Mouse (Mus musculus) c-Kit-negative CD71-positive TER-119-positive erythroid progenitor cells, embryonic 14.5 days (primary cell): ENCODE measurements around the gene Smyd2.
A peak's percentile ranks its signal among the peaks of the same experiment; 100 is the strongest.

Experiments
- DNase-seq: peaks from one replicate; pipeline ENCODE4 v3.0.0-alpha.2; 2013; ENCODE audit warnings: low read depth, low spot score

Gene Smyd2

GRCm38 (mm10) chr1:189919756-189920155, 2.4 kb downstream of the Smyd2 start:
- no peak for DNase-seq

GRCm38 (mm10) chr1:189917126-189917500, 5.0 kb downstream of the Smyd2 start:
- no peak for DNase-seq

- DNase-seq, result no peak
Observed at GRCm38 (mm10) chr1:189916422-189917125, 5.6 kb downstream of the Smyd2 start.

- DNase-seq, result no peak
Observed at GRCm38 (mm10) chr1:189913093-189913760, 8.9 kb downstream of the Smyd2 start.

- no peak for DNase-seq
Observed at GRCm38 (mm10) chr1:189910685-189911345, 11.3 kb downstream of the Smyd2 start.

- DNase-seq, result no peak
Observed at GRCm38 (mm10) chr1:189903169-189903568, 19.0 kb downstream of the Smyd2 start.

- no peak for DNase-seq
Observed at GRCm38 (mm10) chr1:189902413-189902812, 19.8 kb downstream of the Smyd2 start.

- DNase-seq, result no peak
Observed at GRCm38 (mm10) chr1:189899526-189899925, 22.6 kb downstream of the Smyd2 start.

DNA sequence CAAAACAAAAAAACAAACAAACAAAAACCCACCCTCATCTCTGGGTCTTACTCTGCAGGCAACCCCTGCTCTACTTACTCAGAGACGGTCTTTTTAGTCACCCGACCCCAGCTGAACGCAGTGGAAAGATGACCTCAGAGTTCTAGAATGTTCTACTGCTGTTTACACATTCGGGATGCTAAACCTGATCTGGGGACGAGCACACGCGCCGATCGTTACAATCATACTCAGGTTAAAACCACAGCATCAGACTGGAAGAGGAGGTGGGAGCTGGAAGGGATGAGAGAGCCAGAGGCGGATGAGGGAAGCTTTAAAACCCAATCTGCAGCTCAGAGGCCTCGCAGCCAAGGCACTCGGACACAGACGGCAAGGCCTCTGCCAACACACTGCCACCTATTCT, 23.5 kb downstream of the Smyd2 start:
- DNase-seq, result no peak

GRCm38 (mm10) chr1:189897861-189898260, 24.3 kb downstream of the Smyd2 start:
- DNase-seq, result no peak

GRCm38 (mm10) chr1:189894191-189894590, 28.0 kb downstream of the Smyd2 start:
- no peak for DNase-seq

GRCm38 (mm10) chr1:189888749-189889148, 33.4 kb downstream of the Smyd2 start:
- no peak for DNase-seq

GRCm38 (mm10) chr1:189887518-189887917, 34.6 kb downstream of the Smyd2 start:
- DNase-seq, result no peak

GRCm38 (mm10) chr1:189885975-189886374, 36.2 kb downstream of the Smyd2 start:
- DNase-seq, result no peak

- DNase-seq, result no peak
Observed at GRCm38 (mm10) chr1:189884951-189885350, 37.2 kb downstream of the Smyd2 start.

- DNase-seq, result no peak
Observed at GRCm38 (mm10) chr1:189883531-189884170, 38.5 kb downstream of the Smyd2 start.

- peak; percentile 20 for DNase-seq
Observed at GRCm38 (mm10) chr1:189882886-189883285, 39.3 kb downstream of the Smyd2 start.

DNA sequence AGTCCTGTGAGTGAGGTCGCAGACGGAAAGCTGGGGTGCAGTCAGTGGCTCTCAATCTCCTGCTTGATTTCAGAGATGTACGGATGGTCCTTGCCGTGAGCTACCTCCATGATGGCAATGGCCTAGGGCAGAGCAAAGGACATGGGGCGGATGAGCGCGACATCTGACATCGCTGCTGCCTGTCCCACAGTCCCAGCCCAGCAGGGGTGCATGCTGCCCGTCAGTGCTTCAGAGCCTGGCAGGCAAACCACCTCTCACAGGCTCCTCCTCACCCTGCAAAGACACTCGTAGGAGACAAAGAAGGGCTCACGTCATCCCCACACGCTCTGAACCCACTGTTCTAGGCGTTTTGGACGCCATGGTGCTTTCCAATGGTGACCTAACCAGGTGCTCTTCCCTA, 41.4 kb downstream of the Smyd2 start:
- DNase-seq, result no peak

DNA sequence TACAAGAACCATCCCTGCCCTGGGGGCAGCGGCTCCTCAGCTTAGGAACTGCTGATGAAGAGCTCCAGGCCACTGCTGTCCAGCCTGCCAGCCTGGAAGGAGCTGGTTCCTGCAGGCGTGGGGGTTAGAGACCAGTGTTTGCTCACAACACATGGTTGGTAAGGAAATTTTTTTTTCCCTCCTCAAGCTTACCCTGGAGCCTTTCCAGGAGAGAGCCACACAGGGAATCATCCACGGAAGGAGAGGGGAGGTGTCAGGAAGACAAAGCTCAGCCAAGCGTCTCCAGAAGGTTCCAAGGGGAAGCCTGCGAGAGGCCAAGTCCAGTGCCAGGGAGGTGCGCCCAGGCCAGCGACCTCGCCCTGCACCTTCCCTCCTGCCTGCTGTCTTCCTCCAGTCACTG, 42.2 kb downstream of the Smyd2 start:
- DNase-seq, result no peak

DNA sequence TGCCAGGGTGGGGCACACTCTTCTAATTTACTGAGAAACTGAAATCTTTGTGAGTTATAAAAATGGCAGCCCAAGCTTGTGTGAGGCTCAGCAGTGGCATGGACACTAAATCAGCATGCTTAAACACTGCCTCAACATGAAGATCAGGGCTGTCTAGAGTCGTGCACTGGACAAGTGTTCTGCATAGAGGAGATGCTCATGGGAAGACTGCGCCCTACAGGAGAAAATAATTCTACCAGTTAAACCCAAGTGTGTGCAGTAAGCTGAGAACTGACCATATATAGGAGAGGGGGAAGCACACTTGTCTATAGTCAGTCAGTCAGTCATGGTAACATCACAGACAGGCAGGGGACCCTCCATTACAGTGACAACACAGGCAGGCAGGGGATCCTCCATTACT, 43.0 kb downstream of the Smyd2 start:
- no peak for DNase-seq

DNA sequence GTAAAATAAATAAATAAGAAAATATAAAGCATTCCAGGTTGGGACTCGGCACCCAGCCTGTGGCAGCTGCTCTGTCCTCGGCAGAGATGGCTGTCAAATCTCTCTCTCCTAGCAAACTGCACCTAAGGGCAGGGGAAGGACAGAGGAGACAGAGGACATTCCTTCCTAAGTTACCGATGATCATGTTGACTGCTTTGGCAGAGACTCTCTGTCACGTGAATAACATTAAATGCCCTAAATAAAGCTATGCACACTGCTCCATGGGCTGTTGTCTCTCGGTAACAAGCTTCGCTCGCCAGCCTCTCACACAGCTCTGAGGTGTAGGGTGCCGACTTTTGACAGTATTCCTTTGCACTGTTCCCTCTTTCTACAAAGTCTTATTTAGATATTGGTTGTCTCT, 46.0 kb downstream of the Smyd2 start:
- DNase-seq, result no peak

DNA sequence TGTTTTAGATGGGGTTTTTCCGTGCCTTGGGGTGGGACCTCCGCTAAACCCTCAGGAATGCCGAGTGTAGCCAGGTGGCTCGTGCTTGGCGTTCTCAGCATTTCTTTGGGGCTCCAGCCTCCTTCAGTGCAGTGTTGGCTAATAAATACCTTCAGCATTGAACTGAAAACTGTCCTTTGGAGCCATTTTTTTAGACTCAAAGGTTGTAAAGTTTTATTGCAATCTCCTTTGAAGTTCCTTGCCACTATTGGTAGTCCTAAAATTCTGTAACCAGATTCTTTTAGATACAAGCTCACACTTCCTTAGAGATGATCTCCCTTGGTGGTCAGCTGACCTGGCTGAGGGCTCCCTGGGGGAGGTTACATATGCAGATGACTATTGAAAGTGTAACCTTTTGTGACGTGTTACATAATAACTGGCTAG, 46.7 kb downstream of the Smyd2 start:
- DNase-seq, result no peak
